Mouse (Mus musculus): ENCODE measurements around the gene Snrk.

The Snrk gene

DNA sequence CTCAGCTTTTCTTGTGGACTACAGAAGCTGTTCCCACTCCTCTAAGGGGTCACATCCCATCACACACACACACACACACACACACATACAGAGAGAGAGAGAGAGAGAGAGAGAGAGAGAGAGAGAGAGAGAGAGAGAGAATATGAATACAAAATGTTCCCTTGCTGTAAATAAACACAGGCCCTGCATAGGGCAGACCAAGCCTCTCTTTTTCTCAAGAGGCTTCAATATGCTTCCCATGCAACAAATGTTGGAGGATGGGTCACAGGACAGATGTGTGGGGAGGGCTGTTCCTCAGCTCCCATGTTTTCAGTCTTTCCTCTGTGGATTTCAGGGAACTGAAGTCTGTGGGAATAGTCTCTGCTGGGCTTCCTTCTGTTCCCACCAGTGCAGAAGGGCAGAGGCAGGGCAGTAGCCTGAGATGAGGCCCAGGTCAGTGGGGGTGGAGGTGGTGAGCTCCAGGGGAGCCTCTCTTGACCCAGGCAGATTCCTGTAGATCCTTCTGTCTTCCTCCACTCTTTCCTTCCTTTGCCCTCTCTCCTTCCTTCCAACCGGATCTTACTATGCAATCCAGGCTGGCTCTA is 69.7 kb downstream of the Snrk start:
- DNase-seq: no peak

DNA sequence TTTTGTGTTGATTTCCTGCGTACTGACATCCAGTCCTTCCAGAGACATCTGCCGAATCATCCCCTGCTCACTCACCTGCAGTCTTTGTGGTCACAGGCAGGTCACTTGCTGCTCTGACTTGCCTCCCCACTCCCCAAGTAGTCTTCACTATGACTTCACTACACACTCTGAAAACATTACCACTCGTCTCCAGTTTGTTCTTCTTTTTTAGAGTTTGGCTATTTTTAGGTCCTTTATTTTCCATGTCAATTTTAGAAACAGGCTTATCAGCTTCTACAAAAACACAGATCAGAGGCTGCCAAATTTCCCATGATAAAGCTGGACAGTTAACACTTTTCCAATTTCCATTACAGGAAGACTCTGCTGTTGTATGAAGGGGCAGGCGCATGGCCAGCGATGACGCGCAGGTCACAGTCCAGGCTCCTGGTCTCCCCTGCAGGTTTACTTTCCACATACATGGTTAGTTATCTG is 70.4 kb downstream of the Snrk start:
- peak; percentile 23 for DNase-seq

DNA sequence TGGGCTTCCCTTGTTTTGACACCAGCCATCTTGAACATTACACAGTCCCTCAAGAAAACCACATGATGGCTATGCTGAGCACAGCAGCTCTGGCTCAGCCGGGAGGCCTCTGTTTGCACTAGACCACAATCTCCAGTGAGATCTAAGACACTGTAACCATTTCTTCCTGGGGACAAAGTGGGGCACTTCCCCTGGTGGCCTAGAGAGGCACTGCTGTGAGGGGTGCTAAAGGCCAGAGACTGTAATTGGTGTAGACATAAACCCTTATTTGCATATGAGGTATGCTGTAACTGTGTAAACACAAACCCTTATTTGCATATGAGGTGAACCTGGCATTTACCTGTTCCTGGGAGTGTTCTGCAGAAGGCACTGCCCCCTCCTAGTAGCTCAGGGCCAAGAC is 71.7 kb downstream of the Snrk start:
- DNase-seq: peak; percentile 83

DNA sequence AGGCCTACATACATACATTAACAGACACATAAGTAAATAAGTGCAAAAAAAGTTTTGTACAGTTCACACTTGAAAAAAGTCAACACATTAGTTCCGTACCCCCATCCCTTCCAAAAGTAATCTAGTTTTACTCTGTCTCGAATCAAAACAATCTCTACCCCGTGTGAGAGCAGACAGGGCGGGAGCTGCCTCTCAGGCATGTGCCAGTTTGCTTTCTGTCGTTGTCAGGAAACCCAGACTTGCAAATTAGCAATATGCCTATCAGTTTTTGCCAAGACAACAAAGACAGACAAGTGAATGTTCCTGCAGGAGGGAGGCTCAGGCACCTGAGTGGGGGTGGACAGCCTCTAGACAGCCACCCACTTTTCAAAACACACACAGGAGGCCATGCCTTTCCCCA is 76.3 kb downstream of the Snrk start:
- DNase-seq: no peak

DNA sequence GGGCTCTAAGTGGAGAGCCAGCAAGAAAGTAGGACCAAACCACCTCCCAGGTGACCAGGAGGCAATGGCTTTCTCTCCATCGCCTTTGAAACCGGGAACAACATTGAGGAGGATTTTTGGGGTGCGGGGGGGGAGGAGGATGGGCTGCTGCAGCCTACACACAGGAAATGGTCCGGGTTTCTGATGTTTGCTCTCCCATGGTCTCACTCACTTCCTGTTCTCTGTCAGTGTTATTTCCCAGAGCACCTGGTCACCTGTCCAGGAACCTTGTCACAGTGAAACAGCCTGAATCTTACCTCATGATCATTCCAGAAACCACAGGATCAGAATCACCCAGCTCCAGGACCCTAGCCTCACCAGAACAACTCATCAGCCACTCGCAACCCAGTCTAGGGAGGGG is 76.8 kb downstream of the Snrk start:
- DNase-seq: peak; percentile 44

DNA sequence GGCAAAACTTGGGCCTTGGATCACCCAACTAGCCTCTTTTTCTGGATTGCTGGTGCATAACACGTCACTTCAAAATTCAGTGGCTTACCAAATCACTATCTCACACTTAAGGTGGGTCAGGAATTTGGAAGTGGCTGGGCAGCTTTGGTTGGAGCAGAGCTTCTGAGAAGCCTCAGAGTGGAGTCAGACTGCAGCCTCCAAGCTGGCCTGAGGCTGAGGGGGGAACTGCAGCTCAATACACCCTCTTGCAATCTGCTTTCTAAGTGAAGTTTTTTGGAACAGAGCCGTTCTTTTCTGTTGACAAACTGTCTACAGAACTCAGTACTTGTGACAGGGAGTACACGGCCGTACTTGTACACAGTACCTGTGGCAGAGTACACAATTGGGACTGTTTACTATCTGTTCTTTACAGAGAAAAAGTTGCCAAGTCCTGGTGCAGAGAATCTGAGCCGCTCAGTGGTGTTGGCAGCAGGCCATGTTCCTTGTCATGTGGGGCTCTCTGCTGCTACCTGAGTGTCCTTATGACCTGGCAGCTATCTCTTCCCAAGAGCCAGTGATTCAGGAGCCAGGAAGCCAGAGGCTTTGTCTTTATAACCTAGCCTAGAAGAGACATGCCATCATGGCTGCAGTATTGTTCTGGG is 78.1 kb downstream of the Snrk start:
- no peak for DNase-seq

DNA sequence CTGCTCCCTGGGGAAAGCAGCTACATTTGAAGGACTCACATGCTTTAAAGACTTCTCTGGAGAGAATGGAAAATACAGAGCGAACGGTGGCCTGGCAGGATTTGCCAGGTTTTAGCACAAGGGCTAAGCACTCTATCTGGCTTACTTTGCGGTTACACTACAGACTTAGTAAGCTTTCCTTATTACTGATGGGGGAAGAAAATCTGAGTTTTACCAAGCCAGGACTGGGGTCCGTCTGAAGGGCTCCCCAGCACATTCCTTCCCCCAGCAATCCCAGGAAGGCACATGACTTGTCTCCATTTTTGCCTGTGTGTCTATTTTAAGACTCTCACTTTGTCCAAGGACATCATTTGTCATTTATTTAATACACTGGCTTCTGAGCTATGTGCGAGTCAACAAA is 80.0 kb downstream of the Snrk start:
- DNase-seq: no peak

DNA sequence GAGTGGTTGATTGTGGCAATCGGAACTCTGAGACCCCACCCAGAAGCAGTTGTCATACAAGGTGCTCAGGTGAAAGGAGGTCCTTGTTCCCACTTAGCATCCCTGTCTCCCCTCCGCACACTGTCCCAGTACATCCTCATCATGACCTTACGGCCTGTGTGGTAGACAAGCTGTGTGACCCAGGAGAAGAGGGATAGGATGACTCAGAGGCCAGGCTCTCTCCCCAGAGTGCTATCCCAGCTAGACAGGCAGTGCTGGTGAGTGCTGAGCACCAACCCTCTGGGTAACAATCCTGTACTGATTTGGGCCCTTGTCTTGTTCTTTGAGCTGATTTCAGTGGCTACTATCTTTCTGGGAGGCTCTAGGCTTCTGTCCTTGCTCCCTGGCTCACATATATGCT is 81.6 kb downstream of the Snrk start:
- DNase-seq: no peak

DNA sequence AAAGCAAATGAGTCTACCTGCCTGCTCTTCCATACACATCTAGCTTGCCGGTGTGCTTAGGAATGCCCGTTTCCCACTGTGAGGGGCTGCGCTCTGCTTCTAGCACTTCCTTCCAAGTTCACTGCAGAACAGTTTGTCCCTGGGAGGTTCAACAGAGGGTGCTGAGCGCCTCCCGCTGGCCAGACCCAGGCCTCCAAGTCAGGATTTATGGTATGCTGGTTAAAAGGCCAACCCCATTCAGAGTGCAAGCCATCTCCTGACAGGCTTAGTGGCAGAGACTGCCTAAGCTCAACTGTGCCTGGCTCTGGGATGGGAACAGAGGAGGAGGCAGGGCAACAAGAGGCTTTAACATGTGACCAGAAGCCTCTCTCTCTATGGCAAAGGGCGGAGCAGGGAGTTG is 82.2 kb downstream of the Snrk start:
- peak; percentile 79 for DNase-seq

DNA sequence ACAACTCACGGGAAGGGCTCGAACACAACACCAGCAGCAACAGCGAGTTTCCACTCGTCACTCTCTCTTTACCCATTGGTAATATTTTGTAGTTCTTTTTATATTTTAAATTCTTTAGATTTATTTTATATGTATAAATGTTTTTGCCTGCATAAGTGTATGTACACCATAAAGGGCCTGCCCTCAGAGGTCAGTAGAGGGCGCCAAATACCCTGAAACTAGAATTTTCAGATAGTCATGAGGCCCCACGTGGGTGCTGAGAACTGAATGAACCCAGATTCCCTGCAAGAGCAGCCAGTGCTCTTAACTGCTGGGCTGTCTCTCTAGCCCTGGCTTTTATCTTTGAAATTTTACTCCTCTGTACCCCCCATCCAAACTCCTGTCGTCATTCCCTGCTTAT is 87.4 kb downstream of the Snrk start:
- DNase-seq: peak; percentile 74

DNA sequence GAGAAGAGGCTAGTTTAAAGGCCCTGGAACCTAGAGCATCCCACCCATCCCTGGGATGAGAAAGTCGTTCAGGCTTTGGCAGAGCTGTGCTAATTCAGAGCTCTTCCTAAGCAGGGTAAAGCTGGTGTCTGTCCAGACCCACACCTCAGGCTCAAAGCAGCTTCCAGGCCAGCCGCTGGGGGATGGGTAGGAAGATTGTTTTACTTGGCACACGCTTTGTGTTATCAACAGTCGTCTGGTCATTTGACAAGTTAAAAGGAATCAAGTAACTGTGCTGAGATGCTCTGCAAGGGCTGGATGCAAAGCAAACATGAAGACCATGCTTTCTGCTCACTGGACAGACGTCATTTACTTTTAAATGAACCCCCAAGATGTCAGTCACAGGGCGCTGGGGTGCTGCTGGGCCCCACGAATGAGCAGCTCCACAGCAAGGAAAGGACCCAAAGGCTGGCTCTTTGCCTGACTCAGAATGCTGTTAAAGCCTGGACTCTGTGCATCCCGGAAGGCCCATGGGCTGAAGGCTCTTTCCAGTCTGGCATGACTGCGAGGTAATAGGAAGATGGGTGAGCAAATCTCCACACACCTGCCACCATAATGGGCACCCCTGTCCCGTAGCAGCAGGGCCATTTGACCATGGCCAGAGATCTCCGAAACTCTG is 88.6 kb downstream of the Snrk start:
- no peak for DNase-seq

DNA sequence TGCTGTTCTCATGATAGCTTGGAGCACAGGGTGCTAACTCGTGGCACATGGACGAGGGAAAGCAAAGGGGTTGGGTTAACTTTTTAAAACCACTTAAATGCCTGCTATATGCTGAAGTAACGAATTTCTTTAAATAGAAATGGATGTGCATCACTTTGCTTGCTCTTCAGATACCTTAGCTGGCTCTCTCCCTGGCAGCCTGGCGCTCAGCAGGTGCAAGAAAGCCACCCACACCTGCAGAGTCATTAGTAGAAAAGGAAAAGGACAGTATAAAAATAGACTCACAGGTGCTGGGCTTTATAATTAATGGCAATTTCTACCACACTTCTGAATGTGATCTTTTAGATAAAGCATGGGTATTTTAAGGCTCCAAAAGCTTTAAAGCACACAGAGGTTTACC is 91.2 kb downstream of the Snrk start:
- DNase-seq: no peak

DNA sequence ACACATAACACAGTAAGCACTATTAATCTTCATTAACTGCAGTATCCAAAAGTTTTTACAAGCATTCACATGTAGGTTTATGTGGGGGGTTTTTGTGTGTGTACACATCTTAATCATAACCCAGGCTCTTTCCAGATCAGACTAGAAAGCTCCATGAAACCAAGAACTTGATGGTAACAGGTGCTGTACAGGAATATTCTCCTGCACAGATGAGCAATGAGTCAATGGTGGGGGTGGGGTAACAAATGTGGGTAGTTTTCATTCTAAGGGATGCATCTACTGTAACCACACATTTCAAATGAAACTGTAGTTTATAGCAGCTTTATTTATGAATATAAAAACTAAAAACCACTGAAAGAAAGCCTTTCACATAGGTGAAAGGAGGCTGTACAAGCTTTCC is 98.1 kb downstream of the Snrk start:
- DNase-seq: no peak

DNA sequence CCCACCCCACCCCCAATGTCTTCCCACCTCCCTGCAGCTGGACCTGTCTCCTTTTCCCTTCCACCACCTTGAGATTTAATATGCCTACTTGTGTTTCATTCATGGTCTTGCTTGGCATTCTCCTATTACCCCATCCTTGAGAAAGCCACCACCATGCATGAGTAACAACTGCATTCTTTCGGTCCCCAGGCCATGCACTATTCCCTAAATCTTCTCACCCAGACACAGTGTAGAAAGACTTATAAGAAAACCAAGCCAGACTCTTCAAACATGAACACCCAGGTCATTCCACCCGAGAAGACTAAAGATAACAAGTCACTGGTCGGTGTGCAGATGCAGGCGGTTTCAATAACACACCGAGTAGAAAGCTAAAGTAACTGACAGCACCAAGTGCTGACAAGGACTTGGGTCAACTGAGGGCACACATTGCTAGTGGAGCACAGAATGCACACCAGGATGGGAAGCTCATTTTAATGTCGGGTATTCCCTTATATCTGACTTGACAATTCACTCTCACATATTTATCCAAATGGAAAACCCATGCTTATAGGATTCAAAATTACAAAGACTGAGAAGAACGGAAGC is 100.0 kb downstream of the Snrk start:
- no peak for DNase-seq
